Mouse (Mus musculus) midbrain, embryonic 14.5 days (tissue): ENCODE data around the gene Gm11213. TPM values are rescaled to one million over a fixed set of nuclear protein-coding genes. Genes with fewer than 3 reads are reported as not detected.

ENCODE experiments used
- ATAC-seq: fragments of 200-750 bp; cut with Nextera tagmentation; 2 replicates; pipeline ENCODE4 v1.8.0; 2017; ENCODE audit warnings: moderate number of reproducible peaks, moderate library complexity; ENCODE audit not compliant: low FRiP score, low TSS enrichment
- DNase-seq: peaks from one replicate; pipeline ENCODE4 v3.0.0-alpha.2; 2015
- H3K27ac ChIP-seq: fragments of 300-500 bp; sonication (generic); replicated peaks from 2 replicates; pipeline ENCODE4 v1.5.1; 2014; ENCODE audit warnings: mild to moderate bottlenecking, low read depth, low read length, moderate library complexity
- H3K27me3 ChIP-seq: fragments of 300-500 bp; sonication (generic); 2 replicates; pipeline ENCODE4 v1.6.1; 2014; ENCODE audit warnings: low read length, control low read depth, mixed read lengths; ENCODE audit not compliant: control insufficient read depth, insufficient read depth
- H3K36me3 ChIP-seq: fragments of 300-500 bp; sonication (generic); 2 replicates; pipeline ENCODE4 v1.6.1; 2014; ENCODE audit warnings: low read length, control low read depth; ENCODE audit not compliant: control insufficient read depth, insufficient read depth
- H3K4me1 ChIP-seq: fragments of 300-500 bp; sonication (generic); 2 replicates; pipeline ENCODE4 v1.6.1; 2014; ENCODE audit warnings: mild to moderate bottlenecking, antibody characterized with exemption, low read length, control low read depth; ENCODE audit not compliant: control insufficient read depth, insufficient read depth
- H3K4me2 ChIP-seq: fragments of 300-500 bp; sonication (generic); 2 replicates; pipeline ENCODE4 v1.6.1; 2014; ENCODE audit warnings: mild to moderate bottlenecking, low read length, moderate library complexity
- H3K4me3 ChIP-seq: fragments of 300-500 bp; sonication (generic); replicated peaks from 2 replicates; pipeline ENCODE4 v1.5.1; 2014; ENCODE audit warnings: low read depth, low read length
- H3K9ac ChIP-seq: fragments of 300-500 bp; sonication (generic); replicated peaks from 2 replicates; pipeline ENCODE4 v1.6.1; 2014; ENCODE audit warnings: mild to moderate bottlenecking, low read length, moderate library complexity
- H3K9me3 ChIP-seq: fragments of 300-500 bp; sonication (generic); 2 replicates; pipeline ENCODE4 v1.6.1; 2016; ENCODE audit warnings: low read length, control low read depth, mixed read lengths; ENCODE audit not compliant: control insufficient read depth
- WGBS: fragments of 180-500 bp; shearing (Covaris S2); extraction: QIAGEN DNeasy Blood & Tissue Kit; methylation state at CpG from one replicate; pipeline ENCODE4 v1.1.7; 2014; 5-methylcytosine and 5-hydroxymethylcytosine counted together
- polyA plus RNA-seq: library from polyadenylated mRNA; unstranded; fragments of >200 nt; fragmentation: Nextera tagmentation; extraction: Ambion mirVana; gene quantifications from 2 replicates; pipeline ENCODE4 v1.2.1, GENCODE M21; 2014

Gene Gm11213
- polyA plus RNA-seq, 1 experiment from 2014 or later: not detected

- Histone ChIP-seq H3K9me3 (no peaks in the 10 kb centered on the region), H3K4me1 (no peaks in the 10 kb centered on the region), H3K9ac (no peak overlapping the region), H3K27me3 (no peaks in the 10 kb centered on the region), H3K27ac (no peak overlapping the region), H3K4me2 (no peak overlapping the region), H3K36me3 (no peaks in the 10 kb centered on the region), H3K4me3 (no peak overlapping the region)
- no peak for ATAC-seq
- no peak for DNase-seq
- 89% methylated on average over 2 of the region's 2 CpGs for WGBS
Observed at GRCm38 (mm10) chr4:63621861-63622260, 16.8 kb upstream of the Gm11213 start.

GRCm38 (mm10) chr4:63608391-63608790 is 3.3 kb upstream of the Gm11213 start:
- H3K4me2 ChIP-seq: no peak overlapping the region
- ATAC-seq: no peak
- DNase-seq: peak; percentile 18
- no peak overlapping the region for H3K4me3 ChIP-seq
- WGBS: 72% methylated on average over 7 of the region's 7 CpGs
- H3K9ac ChIP-seq: no peak overlapping the region
- H3K27ac ChIP-seq: no peak overlapping the region
- no peaks in the 10 kb centered on the region for H3K4me1 ChIP-seq
- no peaks in the 10 kb centered on the region for H3K36me3 ChIP-seq
- no peaks in the 10 kb centered on the region for H3K9me3 ChIP-seq
- H3K27me3 ChIP-seq: no peaks in the 10 kb centered on the region

- no peaks in the 10 kb centered on the region for H3K27me3 ChIP-seq
- no peak for ATAC-seq
- WGBS: 87% methylated on average over 1 of the region's 1 CpGs
- no peaks in the 10 kb centered on the region for H3K36me3 ChIP-seq
- H3K4me2 ChIP-seq: no peak overlapping the region
- H3K9me3 ChIP-seq: no peaks in the 10 kb centered on the region
- no peaks in the 10 kb centered on the region for H3K4me1 ChIP-seq
- H3K27ac ChIP-seq: no peak overlapping the region
- DNase-seq: no peak
- H3K9ac ChIP-seq: no peak overlapping the region
- no peak overlapping the region for H3K4me3 ChIP-seq
Observed at GRCm38 (mm10) chr4:63605968-63606367, 907 bp upstream of the Gm11213 start.

GRCm38 (mm10) chr4:63605545-63605944 is 484 bp upstream of the Gm11213 start:
- Histone ChIP-seq H3K4me1 (no peaks in the 10 kb centered on the region), H3K9me3 (no peaks in the 10 kb centered on the region), H3K36me3 (no peaks in the 10 kb centered on the region), H3K9ac (no peak overlapping the region), H3K27me3 (no peaks in the 10 kb centered on the region), H3K27ac (no peak overlapping the region), H3K4me3 (no peak overlapping the region), H3K4me2 (no peak overlapping the region)
- DNase-seq (no peak), ATAC-seq (no peak)
- 96% methylated on average over 3 of the region's 3 CpGs for WGBS

- H3K4me1 ChIP-seq: no peaks in the 10 kb centered on the region
- no peaks in the 10 kb centered on the region for H3K27me3 ChIP-seq
- no peak overlapping the region for H3K4me2 ChIP-seq
- no peaks in the 10 kb centered on the region for H3K36me3 ChIP-seq
- H3K9ac ChIP-seq: no peak overlapping the region
- ATAC-seq (no peak), DNase-seq (no peak)
- no peak overlapping the region for H3K4me3 ChIP-seq
- no peaks in the 10 kb centered on the region for H3K9me3 ChIP-seq
- H3K27ac ChIP-seq: no peak overlapping the region
Observed at GRCm38 (mm10) chr4:63601263-63601662, 3.8 kb downstream of the Gm11213 start.

GRCm38 (mm10) chr4:63600786-63601185 is 4.3 kb downstream of the Gm11213 start:
- no peak overlapping the region for H3K4me2 ChIP-seq
- H3K9ac ChIP-seq: no peak overlapping the region
- H3K9me3 ChIP-seq: no peaks in the 10 kb centered on the region
- DNase-seq (no peak), ATAC-seq (no peak)
- WGBS: 88% methylated on average over 6 of the region's 6 CpGs
- H3K27ac ChIP-seq: no peak overlapping the region
- no peak overlapping the region for H3K4me3 ChIP-seq
- no peaks in the 10 kb centered on the region for H3K4me1 ChIP-seq
- no peaks in the 10 kb centered on the region for H3K36me3 ChIP-seq
- H3K27me3 ChIP-seq: no peaks in the 10 kb centered on the region

GRCm38 (mm10) chr4:63596010-63596409 is 9.1 kb downstream of the Gm11213 start:
- no peak overlapping the region for H3K4me3 ChIP-seq
- H3K4me2 ChIP-seq: no peak overlapping the region
- H3K36me3 ChIP-seq: no peaks in the 10 kb centered on the region
- no peaks in the 10 kb centered on the region for H3K27me3 ChIP-seq
- H3K4me1 ChIP-seq: no peaks in the 10 kb centered on the region
- ATAC-seq (no peak), DNase-seq (no peak)
- no peak overlapping the region for H3K27ac ChIP-seq
- 96% methylated on average over 4 of the region's 4 CpGs for WGBS
- H3K9me3 ChIP-seq: no peaks in the 10 kb centered on the region
- H3K9ac ChIP-seq: no peak overlapping the region

GRCm38 (mm10) chr4:63595259-63595658 is 9.8 kb downstream of the Gm11213 start:
- Histone ChIP-seq H3K27ac (no peak overlapping the region), H3K9ac (no peak overlapping the region)
- 84% methylated on average over 10 of the region's 10 CpGs for WGBS

GRCm38 (mm10) chr4:63594459-63595110 is 10.5 kb downstream of the Gm11213 start:
- no peaks in the 10 kb centered on the region for H3K9me3 ChIP-seq
- H3K27me3 ChIP-seq: no peaks in the 10 kb centered on the region
- H3K4me2 ChIP-seq: no peak overlapping the region
- DNase-seq (no peak), ATAC-seq (no peak)
- 81% methylated on average over 5 of the region's 5 CpGs for WGBS
- H3K36me3 ChIP-seq: no peaks in the 10 kb centered on the region
- no peak overlapping the region for H3K27ac ChIP-seq
- no peaks in the 10 kb centered on the region for H3K4me1 ChIP-seq
- no peak overlapping the region for H3K4me3 ChIP-seq
- H3K9ac ChIP-seq: no peak overlapping the region

More at GRCm38 (mm10) chr4:63595259-63595658, 9.8 kb downstream of the Gm11213 start:
- Histone ChIP-seq H3K9me3 (no peaks in the 10 kb centered on the region), H3K27me3 (no peaks in the 10 kb centered on the region), H3K4me2 (no peak overlapping the region), H3K36me3 (no peaks in the 10 kb centered on the region), H3K4me1 (no peaks in the 10 kb centered on the region), H3K4me3 (no peak overlapping the region)
- DNase-seq (no peak), ATAC-seq (no peak)
